Mouse (Mus musculus) stomach, embryonic 16.5 days (tissue): ENCODE data around the gene Mrps18a. TPM values are rescaled to one million over a fixed set of nuclear protein-coding genes. Genes with fewer than 3 reads are reported as not detected.

Experiments
- ATAC-seq: fragments of 200-750 bp; cut with Nextera tagmentation; 2 replicates; pipeline ENCODE4 v1.8.0; 2017; ENCODE audit warnings: moderate number of reproducible peaks, moderate TSS enrichment; ENCODE audit not compliant: insufficient read depth, low FRiP score
- H3K27ac ChIP-seq: fragments of 300-500 bp; sonication (generic); 2 replicates; pipeline ENCODE4 v1.5.1; 2014; ENCODE audit warnings: low read length
- H3K27me3 ChIP-seq: fragments of 300-500 bp; sonication (generic); 2 replicates; pipeline ENCODE4 v1.6.1; 2014; ENCODE audit warnings: low read length, control low read depth, mixed read lengths; ENCODE audit not compliant: control insufficient read depth, insufficient read depth
- H3K36me3 ChIP-seq: fragments of 300-500 bp; sonication (generic); 2 replicates; pipeline ENCODE4 v1.6.1; 2014; ENCODE audit warnings: low read length; ENCODE audit not compliant: control insufficient read depth, insufficient read depth
- H3K4me1 ChIP-seq: fragments of 300-500 bp; sonication (generic); 2 replicates; pipeline ENCODE4 v1.6.1; 2014; ENCODE audit warnings: low read length, control low read depth, mixed read lengths; ENCODE audit not compliant: control insufficient read depth, insufficient read depth
- H3K4me2 ChIP-seq: fragments of 300-500 bp; sonication (generic); 2 replicates; pipeline ENCODE4 v1.6.1; 2014; ENCODE audit warnings: low read depth, low read length, mixed read lengths
- H3K4me3 ChIP-seq: fragments of 300-500 bp; sonication (generic); replicated peaks from 2 replicates; pipeline ENCODE4 v1.5.1; 2014; ENCODE audit warnings: mild to moderate bottlenecking, low read length
- H3K9ac ChIP-seq: fragments of 300-500 bp; sonication (generic); 2 replicates; pipeline ENCODE4 v1.6.1; 2014; ENCODE audit warnings: low read length
- H3K9me3 ChIP-seq: fragments of 300-500 bp; sonication (generic); replicated peaks from 2 replicates; pipeline ENCODE4 v1.6.1; 2016; ENCODE audit warnings: low read length, control low read depth; ENCODE audit not compliant: control insufficient read depth
- WGBS: fragments of 180-500 bp; shearing (Covaris S2); extraction: QIAGEN DNeasy Blood & Tissue Kit; methylation state at CpG from one replicate; pipeline ENCODE4 v1.1.7; 2014; 5-methylcytosine and 5-hydroxymethylcytosine counted together
- polyA plus RNA-seq: library from polyadenylated mRNA; unstranded; fragments of >200 nt; fragmentation: Nextera tagmentation; extraction: Ambion mirVana; gene quantifications from 2 replicates; pipeline ENCODE4 v1.2.1, GENCODE M21; 2015

Mrps18a gene
- polyA plus RNA-seq, 1 experiment from 2014 or later, result 126 TPM

DNA sequence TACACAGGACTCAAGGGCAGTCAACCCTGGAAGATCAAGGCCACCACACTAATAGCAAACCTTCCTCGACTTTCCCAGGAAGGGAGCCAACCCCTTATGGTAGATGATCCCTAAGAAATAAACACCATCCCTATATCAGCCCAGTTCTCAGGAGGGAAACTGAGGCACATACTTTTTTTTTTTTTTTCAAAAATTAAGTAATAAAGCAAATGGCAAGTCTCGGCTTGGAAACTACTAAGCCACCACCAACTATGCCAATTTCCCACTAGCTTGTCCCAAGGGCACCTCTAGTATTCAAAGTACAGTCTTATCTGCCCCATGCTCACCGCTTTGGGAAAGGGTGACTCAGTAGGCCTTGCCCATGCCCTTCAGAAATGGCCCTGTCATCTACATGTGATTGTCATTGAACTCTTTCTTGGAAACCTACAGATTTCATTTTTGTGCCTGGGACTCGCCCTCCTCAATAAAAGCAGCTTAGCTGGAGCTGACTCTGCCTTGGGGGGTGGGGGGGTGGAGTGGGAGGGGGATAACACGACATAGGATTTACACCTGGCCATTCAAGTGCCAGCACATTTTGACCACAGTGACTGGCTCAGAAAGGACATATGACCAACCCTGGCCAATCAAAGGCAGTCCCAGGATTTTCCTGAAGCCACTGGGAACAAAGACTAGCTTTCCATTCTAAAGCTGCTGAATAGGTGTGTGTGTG lies 35.1 kb upstream of the Mrps18a start:
- Histone ChIP-seq H3K9ac (no peak overlapping the region), H3K4me3 (no peak overlapping the region), H3K36me3 (no peaks in the 10 kb centered on the region), H3K27ac (peak overlapping the region; percentile 24; the same call in 1 of the 2 replicates), H3K9me3 (peaks cover 3% of the 10 kb centered on the region; the same call in 1 of the 2 replicates), H3K4me1 (peaks cover 23% of the 10 kb centered on the region), H3K27me3 (no peaks in the 10 kb centered on the region), H3K4me2 (no peak overlapping the region)
- no peak for ATAC-seq
- 70% methylated on average over 5 of the region's 5 CpGs for WGBS

DNA sequence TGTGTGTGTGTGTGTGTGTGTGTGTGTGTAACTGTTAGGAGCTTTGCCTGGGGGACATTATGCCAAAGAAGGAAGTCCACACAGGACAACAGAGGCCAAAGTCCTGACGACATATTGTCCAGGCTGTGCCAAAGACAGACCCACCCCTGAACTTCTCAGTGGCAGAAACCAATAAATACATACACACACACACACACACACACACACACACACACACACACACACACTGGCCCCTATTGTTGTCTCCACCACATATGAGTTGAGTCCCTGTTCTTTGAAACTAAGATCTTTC lies 34.6 kb upstream of the Mrps18a start:
- H3K27ac ChIP-seq, result no peak overlapping the region
- WGBS, result 71% methylated on average over 1 of the region's 1 CpGs
- ATAC-seq, result no peak
- no peaks in the 10 kb centered on the region for H3K36me3 ChIP-seq
- no peak overlapping the region for H3K4me2 ChIP-seq
- H3K27me3 ChIP-seq, result no peaks in the 10 kb centered on the region
- H3K4me3 ChIP-seq, result no peak overlapping the region
- H3K4me1 ChIP-seq, result peaks cover 27% of the 10 kb centered on the region
- peaks cover 3% of the 10 kb centered on the region; the same call in 1 of the 2 replicates for H3K9me3 ChIP-seq
- no peak overlapping the region for H3K9ac ChIP-seq

DNA sequence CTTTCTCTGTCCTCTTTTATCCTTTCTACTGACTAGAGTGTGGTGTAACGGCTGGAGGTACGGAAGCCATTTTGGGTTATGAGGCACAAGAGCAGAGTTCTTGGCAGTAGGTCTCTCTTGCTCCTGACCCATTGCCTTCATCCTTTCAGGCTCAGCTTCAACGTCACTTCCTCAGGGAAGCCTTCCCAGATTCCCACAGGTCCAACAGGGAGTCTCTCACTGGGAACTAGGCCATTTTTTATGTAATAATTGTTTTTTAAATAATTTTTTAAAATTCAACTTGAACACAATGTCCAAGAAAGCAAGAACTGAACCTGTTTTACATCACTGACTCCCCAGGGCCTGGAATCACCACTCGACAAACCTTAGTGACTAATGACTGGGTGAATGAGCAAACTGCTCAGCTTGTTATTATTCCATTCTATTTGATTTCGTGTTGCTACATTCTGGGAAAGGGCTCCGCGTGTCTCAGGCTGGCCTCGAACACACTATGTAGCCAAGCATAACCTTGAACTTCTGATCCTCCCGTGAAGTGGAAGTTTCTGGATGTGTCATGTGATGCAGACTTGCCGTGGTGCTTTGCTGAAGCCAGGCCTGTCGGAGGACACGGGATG lies 32.8 kb upstream of the Mrps18a start:
- ATAC-seq, result no peak
- Histone ChIP-seq H3K27me3 (no peaks in the 10 kb centered on the region), H3K9me3 (peaks cover 3% of the 10 kb centered on the region; the same call in 1 of the 2 replicates), H3K4me3 (no peak overlapping the region), H3K4me2 (no peak overlapping the region), H3K9ac (no peak overlapping the region), H3K27ac (no peak overlapping the region), H3K4me1 (peaks cover 35% of the 10 kb centered on the region), H3K36me3 (no peaks in the 10 kb centered on the region)
- 87% methylated on average over 12 of the region's 12 CpGs for WGBS

DNA sequence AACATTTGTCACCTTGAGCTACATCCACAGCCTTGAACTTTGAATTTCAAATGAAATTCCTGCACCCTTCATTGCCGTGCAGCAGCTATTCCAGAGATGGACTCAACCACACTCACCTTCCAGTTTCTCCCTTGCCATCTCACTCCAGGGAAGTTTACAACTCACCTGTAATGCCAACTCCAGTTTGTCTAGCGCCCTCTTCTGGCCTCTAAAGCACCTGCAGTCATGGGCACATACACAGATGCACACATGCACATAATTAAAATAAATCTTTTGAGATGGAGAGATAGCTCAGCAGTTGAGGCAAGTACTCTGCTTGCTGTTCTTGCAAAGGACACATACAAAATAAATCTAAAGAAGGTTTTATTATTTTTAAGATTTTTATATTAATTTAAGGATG lies 31.7 kb upstream of the Mrps18a start:
- Histone ChIP-seq H3K4me3 (no peak overlapping the region), H3K27ac (no peak overlapping the region), H3K9ac (no peak overlapping the region), H3K4me1 (peaks cover 32% of the 10 kb centered on the region), H3K4me2 (no peak overlapping the region), H3K36me3 (no peaks in the 10 kb centered on the region), H3K27me3 (no peaks in the 10 kb centered on the region), H3K9me3 (peaks cover 3% of the 10 kb centered on the region; the same call in 1 of the 2 replicates)
- WGBS, result 77% methylated on average over 2 of the region's 2 CpGs
- ATAC-seq, result no peak

DNA sequence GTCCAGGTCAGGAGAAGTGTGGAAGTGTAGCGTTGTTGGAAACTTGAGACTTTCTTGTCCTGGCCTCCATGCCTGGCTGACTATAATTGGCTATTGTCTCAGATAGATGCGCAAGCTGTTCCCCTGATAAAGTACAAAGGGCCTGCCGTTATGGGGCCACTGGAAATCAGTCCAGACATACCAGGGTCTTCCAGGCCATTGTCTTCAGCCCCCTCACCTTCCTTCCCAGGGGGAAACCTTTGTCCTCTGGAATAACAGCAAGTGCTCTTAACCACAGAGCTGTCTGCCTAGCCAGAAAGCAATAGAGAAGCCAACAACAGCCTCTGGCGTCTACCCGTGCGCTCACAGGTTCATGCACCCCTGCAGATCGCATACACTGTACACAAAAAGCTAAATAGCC lies 30.4 kb upstream of the Mrps18a start:
- Histone ChIP-seq H3K27ac (no peak overlapping the region), H3K4me1 (peaks cover 33% of the 10 kb centered on the region), H3K36me3 (no peaks in the 10 kb centered on the region), H3K9me3 (peaks cover 3% of the 10 kb centered on the region; the same call in 1 of the 2 replicates), H3K9ac (no peak overlapping the region), H3K4me2 (no peak overlapping the region), H3K27me3 (no peaks in the 10 kb centered on the region), H3K4me3 (no peak overlapping the region)
- WGBS, result 65% methylated on average over 7 of the region's 7 CpGs
- no peak for ATAC-seq

DNA sequence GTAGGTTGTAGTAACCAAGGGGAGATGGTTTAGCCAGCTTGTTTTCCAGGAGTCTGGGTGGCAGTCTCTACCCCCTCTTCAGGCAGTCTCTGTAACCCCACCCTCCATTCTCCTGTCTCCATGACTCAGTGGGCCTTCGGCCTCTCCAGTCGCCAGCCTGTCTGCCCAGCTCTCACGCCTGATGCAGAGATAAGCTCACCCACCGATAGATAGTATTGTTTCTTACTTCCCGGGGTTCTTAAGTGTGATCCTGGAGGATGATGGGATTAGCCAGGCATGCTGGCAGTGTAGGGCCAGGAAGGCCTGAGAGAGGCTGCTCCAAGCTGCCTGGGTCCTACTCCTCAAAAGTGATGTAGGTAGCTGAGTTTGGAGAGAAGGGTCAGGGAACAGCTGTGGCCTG lies 29.7 kb upstream of the Mrps18a start:
- Histone ChIP-seq H3K9ac (no peak overlapping the region; the same call in 1 of the 2 replicates), H3K9me3 (peaks cover 3% of the 10 kb centered on the region; the same call in 1 of the 2 replicates), H3K27me3 (no peaks in the 10 kb centered on the region), H3K4me3 (no peak overlapping the region), H3K4me1 (peaks cover 30% of the 10 kb centered on the region), H3K36me3 (no peaks in the 10 kb centered on the region), H3K27ac (no peak overlapping the region), H3K4me2 (no peak overlapping the region)
- WGBS, result 43% methylated on average over 5 of the region's 5 CpGs
- no peak for ATAC-seq

DNA sequence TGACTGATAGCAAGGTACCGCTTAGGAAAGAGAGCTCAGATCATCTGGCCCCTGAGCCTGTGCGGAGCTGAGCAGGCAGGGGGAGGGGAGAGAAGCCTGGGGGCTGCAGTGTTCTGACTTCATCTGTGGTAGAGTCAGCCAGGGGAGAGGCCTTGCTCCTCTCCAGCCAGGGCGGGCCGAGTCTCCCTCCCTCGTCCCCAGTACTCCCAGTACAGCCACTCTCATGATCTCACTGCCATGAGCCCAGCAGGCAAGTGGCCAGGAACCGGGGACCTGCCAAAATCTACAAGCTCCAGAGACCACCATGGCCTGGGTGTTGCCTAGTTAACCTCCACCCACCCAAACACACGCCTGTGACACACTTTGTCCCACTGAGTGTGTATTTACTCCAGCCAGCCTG lies 29.1 kb upstream of the Mrps18a start:
- peaks cover 35% of the 10 kb centered on the region for H3K4me1 ChIP-seq
- H3K27me3 ChIP-seq, result no peaks in the 10 kb centered on the region
- WGBS, result 51% methylated on average over 7 of the region's 7 CpGs
- H3K4me3 ChIP-seq, result no peak overlapping the region
- H3K9ac ChIP-seq, result 0 out of 2 replicates have a peak overlapping the region, but pooled peaks have one; percentile 2
- no peak overlapping the region for H3K27ac ChIP-seq
- H3K4me2 ChIP-seq, result no peak overlapping the region
- H3K9me3 ChIP-seq, result peaks cover 3% of the 10 kb centered on the region; the same call in 1 of the 2 replicates
- no peaks in the 10 kb centered on the region for H3K36me3 ChIP-seq
- ATAC-seq, result peak; percentile 15; the same call in 1 of the 2 replicates

DNA sequence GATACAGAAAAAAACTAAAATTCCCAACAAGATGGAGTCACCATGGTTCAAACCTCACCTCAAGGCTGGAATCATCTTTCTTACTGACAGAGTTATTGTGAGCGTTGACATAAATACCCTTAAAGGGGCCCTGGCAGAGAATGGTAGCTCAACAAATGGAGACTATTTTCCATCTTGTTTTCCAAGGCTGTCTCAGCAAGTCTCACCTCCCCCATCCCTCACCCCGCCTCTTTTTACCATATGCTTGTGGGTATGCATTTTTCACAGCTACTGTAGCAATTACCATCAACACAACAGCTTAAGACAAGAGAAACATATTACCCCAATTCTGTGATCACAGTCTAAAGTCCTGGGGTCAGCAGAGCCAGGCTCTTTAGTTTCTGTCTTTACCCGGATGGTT lies 27.4 kb upstream of the Mrps18a start:
- H3K4me2 ChIP-seq, result no peak overlapping the region
- ATAC-seq, result no peak

DNA sequence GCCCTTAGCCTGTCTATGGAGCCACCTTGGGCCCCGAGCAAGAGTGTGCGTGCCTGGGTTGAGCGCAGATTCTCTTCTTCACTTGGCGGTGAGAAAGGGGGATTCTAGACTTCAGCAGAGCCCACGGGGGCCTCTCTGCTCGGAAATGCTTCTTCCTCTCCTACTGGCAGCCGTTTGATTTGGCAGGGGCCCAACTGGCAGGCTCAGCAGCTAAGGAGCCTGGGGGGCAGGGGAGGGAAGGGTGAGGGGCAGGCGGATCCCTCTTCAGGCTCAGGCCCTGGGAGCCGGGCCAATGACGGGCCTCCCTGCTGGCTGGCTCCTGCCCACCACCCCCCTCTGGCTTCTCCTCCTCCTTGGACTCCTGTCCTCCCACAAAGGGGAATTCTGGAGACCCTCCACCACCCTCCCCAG lies 26.7 kb upstream of the Mrps18a start:
- Histone ChIP-seq H3K4me1 (peaks cover 37% of the 10 kb centered on the region), H3K4me3 (no peak overlapping the region), H3K27me3 (no peaks in the 10 kb centered on the region), H3K9ac (peak overlapping the region; percentile 54; the same call in 1 of the 2 replicates), H3K9me3 (peaks cover under 1% of the 10 kb centered on the region; the same call in 1 of the 2 replicates), H3K27ac (peak overlapping the region; percentile 71), H3K36me3 (no peaks in the 10 kb centered on the region), H3K4me2 (peak overlapping the region; percentile 41)
- WGBS, result 11% methylated on average over 10 of the region's 10 CpGs
- ATAC-seq, result peak; percentile 91

More for the DNA sequence above, 27.4 kb upstream of the Mrps18a start:
- H3K4me3 ChIP-seq, result no peak overlapping the region
- no peaks in the 10 kb centered on the region for H3K36me3 ChIP-seq
- peak overlapping the region; percentile 71; the same call in 1 of the 2 replicates for H3K27ac ChIP-seq
- no peak overlapping the region for H3K9ac ChIP-seq
- peaks cover 37% of the 10 kb centered on the region for H3K4me1 ChIP-seq
- WGBS, result 77% methylated on average over 3 of the region's 3 CpGs
- no peaks in the 10 kb centered on the region for H3K27me3 ChIP-seq
- H3K9me3 ChIP-seq, result peaks cover 3% of the 10 kb centered on the region; the same call in 1 of the 2 replicates
